Mouse (Mus musculus) hindbrain, postnatal 0 days (tissue): ENCODE measurements around the gene Mif4gd. TPM values are rescaled to one million over a fixed set of nuclear protein-coding genes. Genes with fewer than 3 reads are reported as not detected.
A peak's percentile ranks its signal among the peaks of the same experiment; 100 is the strongest.

ENCODE experiments used
- ATAC-seq: fragments of 200-750 bp; cut with Nextera tagmentation; 2 replicates; pipeline ENCODE4 v1.8.0; 2017; ENCODE audit warnings: mild to moderate bottlenecking, moderate TSS enrichment, moderate library complexity
- DNase-seq: peaks from one replicate; pipeline ENCODE4 v3.0.0-alpha.2; 2015; ENCODE audit warnings: low spot score
- H3K27ac ChIP-seq: fragments of 300-500 bp; sonication (generic); 2 replicates; pipeline ENCODE4 v1.5.1; 2014; ENCODE audit warnings: mild to moderate bottlenecking
- H3K27me3 ChIP-seq: fragments of 300-500 bp; sonication (generic); 2 replicates; pipeline ENCODE4 v1.6.1; 2014; ENCODE audit warnings: low read length, mixed read lengths; ENCODE audit not compliant: insufficient read depth
- H3K36me3 ChIP-seq: fragments of 300-500 bp; sonication (generic); 2 replicates; pipeline ENCODE4 v1.6.1; 2014; ENCODE audit warnings: low read length, mixed read lengths; ENCODE audit not compliant: insufficient read depth
- H3K4me1 ChIP-seq: fragments of 300-500 bp; sonication (generic); 2 replicates; pipeline ENCODE4 v1.6.1; 2014; ENCODE audit warnings: antibody characterized with exemption, low read length, mixed read lengths; ENCODE audit not compliant: insufficient read depth
- H3K4me2 ChIP-seq: fragments of 300-500 bp; sonication (generic); 2 replicates; pipeline ENCODE4 v1.6.1; 2014; ENCODE audit warnings: low read depth, mild to moderate bottlenecking, low read length, moderate library complexity, mixed read lengths
- H3K4me3 ChIP-seq: fragments of 300-500 bp; sonication (generic); 2 replicates; pipeline ENCODE4 v1.5.1; 2014; ENCODE audit warnings: low read length
- H3K9ac ChIP-seq: fragments of 300-500 bp; sonication (generic); replicated peaks from 2 replicates; pipeline ENCODE4 v1.6.1; 2014; ENCODE audit warnings: mild to moderate bottlenecking, low read length, moderate library complexity, mixed read lengths
- H3K9me3 ChIP-seq: fragments of 300-500 bp; sonication (generic); 2 replicates; pipeline ENCODE4 v1.6.1; 2016; ENCODE audit warnings: low read length, mixed read lengths
- CTCF ChIP-seq: IDR thresholded peaks from 2 replicates; pipeline ENCODE4 v1.5.1; 2016; ENCODE audit warnings: antibody characterized with exemption, control low read depth, low read depth
- WGBS: fragments of 180-500 bp; shearing (Covaris S2); extraction: QIAGEN DNeasy Blood & Tissue Kit; methylation state at CpG from one replicate; pipeline ENCODE4 v1.1.7; 2014; 5-methylcytosine and 5-hydroxymethylcytosine counted together
- polyA plus RNA-seq: library from polyadenylated mRNA; unstranded; fragments of >200 nt; fragmentation: Nextera tagmentation; extraction: Ambion mirVana; gene quantifications from 2 replicates; pipeline ENCODE4 v1.2.1, GENCODE M21; 2015
- total RNA-seq: library from RNA; depleted of rRNA; stranded (reverse); fragments of >200 nt; gene quantifications from 2 replicates; pipeline ENCODE4 v1.2.3, GENCODE M21; 2014

Gene Mif4gd
- total and polyA plus RNA-seq, 2 experiments from 2014 or later, result 16.7 to 19.2 TPM

- DNase-seq (no peak), ATAC-seq (no peak)
- TF ChIP-seq CTCF, result no peak
- H3K36me3 ChIP-seq, result no peaks in the 10 kb centered on the region
- H3K27me3 ChIP-seq, result no peaks in the 10 kb centered on the region
- peaks cover 7% of the 10 kb centered on the region; the same call in 1 of the 2 replicates for H3K4me1 ChIP-seq
- no peak overlapping the region for H3K4me2 ChIP-seq
- H3K9ac ChIP-seq, result no peak overlapping the region
- H3K4me3 ChIP-seq, result no peak overlapping the region
- no peak overlapping the region for H3K27ac ChIP-seq
- H3K9me3 ChIP-seq, result no peaks in the 10 kb centered on the region
- WGBS, result 87% methylated on average over 13 of the region's 13 CpGs
These were observed 17.2 kb upstream of the Mif4gd start for GRCm38 (mm10) chr11:115629734-115630531.

GRCm38 (mm10) chr11:115628465-115629101, 15.8 kb upstream of the Mif4gd start:
- no peak for DNase-seq
- H3K9ac ChIP-seq, result no peak overlapping the region
- no peak overlapping the region for H3K27ac ChIP-seq

GRCm38 (mm10) chr11:115627705-115628464, 15.1 kb upstream of the Mif4gd start, which contains the start of gene Slc25a19:
Slc25a19 (minus strand) TSS chr11:115628295.
- Histone ChIP-seq H3K27me3 (no peaks in the 10 kb centered on the region), H3K9ac (peak within 1 kb of the TSS; percentile 56), H3K36me3 (0 out of 2 replicates have a peak, but pooled peaks cover 2% of the 10 kb centered on the region), H3K27ac (peak within 1 kb of the TSS; percentile 51; the same call in 1 of the 2 replicates), H3K9me3 (no peaks in the 10 kb centered on the region), H3K4me2 (peak within 1 kb of the TSS; percentile 72), H3K4me3 (peak within 1 kb of the TSS; percentile 56), H3K4me1 (peaks cover 7% of the 10 kb centered on the region; the same call in 1 of the 2 replicates)
- peak; percentile 99 for ATAC-seq
- WGBS, result under 1% methylated on average over 47 of the region's 47 CpGs
- TF ChIP-seq CTCF, result no peak; the same call in 1 of the 2 replicates
- DNase-seq, result peak; percentile 99

More at GRCm38 (mm10) chr11:115628465-115629101, 15.8 kb upstream of the Mif4gd start:
- ATAC-seq, result peak; percentile 33
- Histone ChIP-seq H3K4me3 (peak overlapping the region; percentile 56), H3K36me3 (no peaks in the 10 kb centered on the region), H3K4me2 (peak overlapping the region; percentile 72), H3K27me3 (no peaks in the 10 kb centered on the region), H3K4me1 (peaks cover 7% of the 10 kb centered on the region; the same call in 1 of the 2 replicates), H3K9me3 (no peaks in the 10 kb centered on the region)
- no peak for TF ChIP-seq CTCF
- 58% methylated on average over 13 of the region's 13 CpGs for WGBS

- Histone ChIP-seq H3K4me1 (peaks cover 7% of the 10 kb centered on the region; the same call in 1 of the 2 replicates), H3K36me3 (0 out of 2 replicates have a peak, but pooled peaks cover 11% of the 10 kb centered on the region), H3K9me3 (no peaks in the 10 kb centered on the region), H3K27me3 (no peaks in the 10 kb centered on the region), H3K27ac (peak overlapping the region; percentile 51; the same call in 1 of the 2 replicates), H3K9ac (peak overlapping the region; percentile 56), H3K4me2 (peak overlapping the region; percentile 72), H3K4me3 (peak overlapping the region; percentile 56)
- 52% methylated on average over 11 of the region's 11 CpGs for WGBS
- TF ChIP-seq CTCF, result no peak
- ATAC-seq, result no peak
- DNase-seq, result no peak
These were observed 14.3 kb upstream of the Mif4gd start for GRCm38 (mm10) chr11:115626824-115627616.

- Histone ChIP-seq H3K4me2 (no peak overlapping the region), H3K27me3 (no peaks in the 10 kb centered on the region), H3K9me3 (no peaks in the 10 kb centered on the region), H3K4me1 (peaks cover 7% of the 10 kb centered on the region; the same call in 1 of the 2 replicates), H3K9ac (no peak overlapping the region), H3K4me3 (no peak overlapping the region), H3K27ac (no peak overlapping the region), H3K36me3 (peaks cover 18% of the 10 kb centered on the region)
- ATAC-seq, result no peak
- 76% methylated on average over 9 of the region's 9 CpGs for WGBS
- TF ChIP-seq CTCF, result no peak
- DNase-seq, result no peak
These were observed 13.1 kb upstream of the Mif4gd start for GRCm38 (mm10) chr11:115625877-115626276.
